Mouse (Mus musculus) ES-Bruce4 (cell line): Measurements from ENCODE around the gene Slc4a3.

ENCODE experiments used
- CTCF ChIP-seq: IDR thresholded peaks from one replicate; pipeline ENCODE4 v1.8.1; 2011; ENCODE audit warnings: low read depth, low read length
- EP300 ChIP-seq: IDR thresholded peaks from 2 replicates; pipeline ENCODE4 v1.6.1; 2011; ENCODE audit warnings: low read depth, low read length; ENCODE audit not compliant: insufficient read depth
- POLR2A ChIP-seq: IDR thresholded peaks from one replicate; pipeline ENCODE4 v1.8.1; 2011; ENCODE audit warnings: low read length; ENCODE audit not compliant: insufficient read depth

- TF ChIP-seq EP300: no peak
- TF ChIP-seq CTCF: no peak
- no peak for TF ChIP-seq POLR2A
Measured at GRCm38 (mm10) chr1:75564916-75565315, 18.9 kb downstream of the Slc4a3 start.
